Mouse (Mus musculus) MEL (cell line): ENCODE measurements around the gene Upp2. TPM values are rescaled to one million over a fixed set of nuclear protein-coding genes. Genes with fewer than 3 reads are reported as not detected.

ENCODE experiments used
- DNase-seq: peaks from one replicate; pipeline ENCODE4 v3.0.0; 2011; ENCODE audit warnings: low read depth, low spot score
- H3K27ac ChIP-seq: 2 replicates; pipeline ENCODE4 v1.5.1; 2012; ENCODE audit warnings: low read depth, mild to moderate bottlenecking, control low read depth, low read length, moderate library complexity; ENCODE audit not compliant: control insufficient read depth
- H3K27me3 ChIP-seq, 2 experiments: fragments of 150-350 bp in 1 of 2; sonication (generic) in 1 of 2; 2 replicates each; pipeline ENCODE4 v1.6.1; 2012; ENCODE audit warnings: low read length in 2 of 2, mild to moderate bottlenecking in 2 of 2, improper control_type of control experiment in 1 of 2, moderate library complexity in 1 of 2; ENCODE audit not compliant: insufficient read depth in 2 of 2, control insufficient read depth in 1 of 2
- H3K36me3 ChIP-seq, 2 experiments: 2 replicates each; pipeline ENCODE4 v1.6.1; 2012 to 2014; ENCODE audit warnings: low read length in 2 of 2, improper control_type of control experiment in 1 of 2, inconsistent platforms in 1 of 2, mild to moderate bottlenecking in 1 of 2; ENCODE audit not compliant: insufficient read depth in 2 of 2, control insufficient read depth in 1 of 2
- H3K4me1 ChIP-seq, 2 experiments: fragments of 150-350 bp in 1 of 2; sonication (generic) in 1 of 2; 2 replicates each; pipeline ENCODE4 v1.6.1; 2012; ENCODE audit warnings: low read length in 2 of 2, improper control_type of control experiment in 1 of 2, mild to moderate bottlenecking in 1 of 2; ENCODE audit not compliant: insufficient read depth in 2 of 2, control insufficient read depth in 1 of 2
- H3K4me3 ChIP-seq, 2 experiments: fragments of 150-350 bp in 1 of 2; sonication (generic) in 1 of 2; 2 replicates each; pipeline ENCODE4 v1.5.1; 2012; ENCODE audit warnings: low read depth in 2 of 2, low read length in 2 of 2, mild to moderate bottlenecking in 2 of 2, moderate library complexity in 2 of 2, control low read depth in 1 of 2, improper control_type of control experiment in 1 of 2; ENCODE audit not compliant: control insufficient read depth in 1 of 2, insufficient read depth in 1 of 2
- H3K79me2 ChIP-seq: 2 replicates; pipeline ENCODE4 v1.6.1; 2012; ENCODE audit warnings: mild to moderate bottlenecking, low read length, moderate library complexity; ENCODE audit not compliant: control insufficient read depth, poor library complexity, insufficient read depth
- H3K9ac ChIP-seq: 2 replicates; pipeline ENCODE4 v1.6.1; 2012; ENCODE audit warnings: low read depth, mild to moderate bottlenecking, control low read depth, low read length, moderate library complexity; ENCODE audit not compliant: control insufficient read depth, poor library complexity, severe bottlenecking
- H3K9me3 ChIP-seq: fragments of 150-350 bp; sonication (generic); replicated peaks from 2 replicates; pipeline ENCODE4 v1.6.1; 2012; ENCODE audit warnings: mild to moderate bottlenecking, low read length, improper control_type of control experiment, moderate library complexity; ENCODE audit not compliant: insufficient read depth
- CHD1 ChIP-seq: IDR thresholded peaks from 2 replicates; pipeline ENCODE4 v1.6.1; 2012; ENCODE audit warnings: low read depth, mild to moderate bottlenecking, inconsistent platforms, low read length, improper control_type of control experiment
- CHD2 ChIP-seq: IDR thresholded peaks from 2 replicates; pipeline ENCODE4 v1.6.1; 2011; ENCODE audit warnings: low read length, improper control_type of control experiment
- CTCF ChIP-seq, 3 experiments: IDR thresholded peaks in 2 of 3; conservative IDR thresholded peaks in 1 of 3; 2 replicates each; pipeline ENCODE4 v1.5.1; 2011 to 2012; ENCODE audit warnings: low read length in 3 of 3, low read depth in 2 of 3, mild to moderate bottlenecking in 2 of 3, improper control_type of control experiment in 1 of 3, inconsistent platforms in 1 of 3, mixed read lengths in 1 of 3, moderate library complexity in 1 of 3; ENCODE audit not compliant: control insufficient read depth in 1 of 3, insufficient read depth in 1 of 3, poor library complexity in 1 of 3, severe bottlenecking in 1 of 3
- ELF1 ChIP-seq: IDR thresholded peaks from 2 replicates; pipeline ENCODE4 v1.6.1; 2014; ENCODE audit warnings: low read depth, mild to moderate bottlenecking, inconsistent platforms, low read length, improper control_type of control experiment, moderate library complexity
- EP300 ChIP-seq, 2 experiments: IDR thresholded peaks; 2 replicates each; pipeline ENCODE4 v1.6.1; 2011; ENCODE audit warnings: improper control_type of control experiment in 2 of 2, low read length in 2 of 2, low read depth in 1 of 2, mild to moderate bottlenecking in 1 of 2
- ETS1 ChIP-seq: IDR thresholded peaks from 2 replicates; pipeline ENCODE4 v1.6.1; 2012; ENCODE audit warnings: low read depth, mild to moderate bottlenecking, inconsistent platforms, low read length, improper control_type of control experiment, moderate library complexity
- GABPA ChIP-seq: IDR thresholded peaks from 2 replicates; pipeline ENCODE4 v1.6.1; 2012; ENCODE audit warnings: low read depth, mild to moderate bottlenecking, inconsistent platforms, low read length, improper control_type of control experiment, moderate library complexity
- GATA1 ChIP-seq: IDR thresholded peaks from 2 replicates; pipeline ENCODE4 v1.6.1; 2011; ENCODE audit warnings: low read depth, low read length, improper control_type of control experiment
- JUND ChIP-seq: IDR thresholded peaks from 2 replicates; pipeline ENCODE4 v1.6.1; 2011; ENCODE audit warnings: low read depth, mild to moderate bottlenecking, improper control_type of control experiment, low read length
- KAT2A ChIP-seq: conservative IDR thresholded peaks from 2 replicates; pipeline ENCODE4 v1.6.1; 2012; ENCODE audit warnings: low read depth, low read length, improper control_type of control experiment, inconsistent platforms
- MAFK ChIP-seq: IDR thresholded peaks from 2 replicates; pipeline ENCODE4 v1.6.1; 2011; ENCODE audit warnings: low read depth, mild to moderate bottlenecking, low read length, improper control_type of control experiment, borderline replicate concordance
- MAX ChIP-seq: IDR thresholded peaks from 2 replicates; pipeline ENCODE4 v1.6.1; 2011; ENCODE audit warnings: low read length, improper control_type of control experiment
- MAZ ChIP-seq: IDR thresholded peaks from 2 replicates; pipeline ENCODE4 v1.6.1; 2012; ENCODE audit warnings: low read depth, mild to moderate bottlenecking, inconsistent platforms, low read length, improper control_type of control experiment
- MEF2A ChIP-seq: IDR thresholded peaks from 2 replicates; pipeline ENCODE4 v1.6.1; 2014; ENCODE audit warnings: low read depth, mild to moderate bottlenecking, inconsistent platforms, low read length, improper control_type of control experiment; ENCODE audit not compliant: poor library complexity, insufficient replicate concordance, severe bottlenecking; ENCODE audit errors: extremely low read depth
- MYC ChIP-seq: IDR thresholded peaks from 2 replicates; pipeline ENCODE4 v1.6.1; 2011; ENCODE audit warnings: low read depth, mild to moderate bottlenecking, low read length, improper control_type of control experiment, moderate library complexity
- NRF1 ChIP-seq: IDR thresholded peaks from 2 replicates; pipeline ENCODE4 v1.6.1; 2014; ENCODE audit warnings: low read depth, mild to moderate bottlenecking, inconsistent platforms, low read length, improper control_type of control experiment, moderate library complexity; ENCODE audit not compliant: poor library complexity, insufficient read depth, severe bottlenecking
- POLR2A ChIP-seq, 2 experiments: IDR thresholded peaks; 2 replicates each; pipeline ENCODE4 v1.6.1; 2011 to 2012; ENCODE audit warnings: low read length in 2 of 2, mild to moderate bottlenecking in 2 of 2, control low read depth in 1 of 2, improper control_type of control experiment in 1 of 2, low read depth in 1 of 2, moderate library complexity in 1 of 2; ENCODE audit not compliant: control insufficient read depth in 1 of 2, insufficient read depth in 1 of 2, poor library complexity in 1 of 2
- POLR2AphosphoS2 ChIP-seq: IDR thresholded peaks from 2 replicates; pipeline ENCODE4 v1.6.1; 2011; ENCODE audit warnings: low read length, improper control_type of control experiment
- POLR2AphosphoS5 ChIP-seq: IDR thresholded peaks from 2 replicates; pipeline ENCODE4 v1.6.1; 2012; ENCODE audit warnings: low read depth, borderline replicate concordance, mild to moderate bottlenecking, inconsistent platforms, low read length, moderate library complexity, mixed read lengths
- RAD21 ChIP-seq: IDR thresholded peaks from 2 replicates; pipeline ENCODE4 v1.6.1; 2011; ENCODE audit warnings: mild to moderate bottlenecking, low read depth, low read length, improper control_type of control experiment
- SIN3A ChIP-seq: IDR thresholded peaks from 2 replicates; pipeline ENCODE4 v1.6.1; 2012; ENCODE audit warnings: low read length, improper control_type of control experiment, inconsistent platforms
- TBP ChIP-seq: IDR thresholded peaks from 2 replicates; pipeline ENCODE4 v1.8.0; 2011; ENCODE audit warnings: low read depth, low read length, improper control_type of control experiment
- USF1 ChIP-seq: IDR thresholded peaks from 2 replicates; pipeline ENCODE4 v1.6.1; 2014; ENCODE audit warnings: low read depth, mild to moderate bottlenecking, inconsistent platforms, low read length, improper control_type of control experiment, moderate library complexity
- USF2 ChIP-seq, 2 experiments: IDR thresholded peaks; 2 replicates each; pipeline ENCODE4 v1.6.1; 2011 to 2012; ENCODE audit warnings: improper control_type of control experiment in 2 of 2, low read length in 2 of 2, borderline replicate concordance in 1 of 2, inconsistent platforms in 1 of 2, low read depth in 1 of 2, mild to moderate bottlenecking in 1 of 2; ENCODE audit not compliant: insufficient read depth in 1 of 2
- ZMIZ1 ChIP-seq: IDR thresholded peaks from 2 replicates; pipeline ENCODE4 v1.6.1; 2012; ENCODE audit warnings: low read depth, mild to moderate bottlenecking, inconsistent platforms, low read length, improper control_type of control experiment, moderate library complexity
- ZNF384 ChIP-seq: IDR thresholded peaks from 2 replicates; pipeline ENCODE4 v1.6.1; 2012; ENCODE audit warnings: low read depth, mild to moderate bottlenecking, inconsistent platforms, low read length, improper control_type of control experiment
- polyA plus RNA-seq, 2 experiments: library from polyadenylated mRNA; stranded (reverse) in 1 of 2; unstranded in 1 of 2; fragments of >175 nt in 1 of 2; fragments of >200 nt in 1 of 2; gene quantifications; 2 replicates each; pipeline versions ENCODE4 v1.2.1 to v1.2.4; 2012; ENCODE audit warnings: low replicate concordance in 2 of 2, low read depth in 1 of 2; ENCODE audit not compliant: insufficient read length in 2 of 2, insufficient read depth in 1 of 2, missing spikeins in 1 of 2
- total RNA-seq: library from RNA; depleted of rRNA; stranded (reverse); fragments of 300-350 nt; gene quantifications from 2 replicates; pipeline ENCODE4 v1.2.3, GENCODE M21; 2012

Gene Upp2
- total and polyA plus RNA-seq, 3 experiments, result not detected

GRCm38 (mm10) chr2:58536796-58537195 is 30.3 kb upstream of the Upp2 start:
- no peaks in the 10 kb centered on the region for H3K36me3 ChIP-seq
- no peak for DNase-seq
- no peaks in the 10 kb centered on the region for H3K4me1 ChIP-seq
- no peak overlapping the region for H3K27ac ChIP-seq
- TF ChIP-seq GATA1, result no peak
- no peak for TF ChIP-seq NRF1
- TF ChIP-seq ZNF384, result no peak
- TF ChIP-seq ELF1, result no peak
- no peak for TF ChIP-seq MAX
- no peak for TF ChIP-seq KAT2A
- no peak for TF ChIP-seq USF2 (IDR thresholded peaks at IDR 0.05; ENCODE audit: borderline replicate concordance in 1 of 2, insufficient read depth in 1 of 2, low read depth in 1 of 2, low read length in 2 of 2)
- no peak for TF ChIP-seq ZMIZ1
- no peak for TF ChIP-seq MYC
- TF ChIP-seq CHD2, result no peak
- no peak for TF ChIP-seq MEF2A
- no peak for TF ChIP-seq MAZ
- TF ChIP-seq POLR2AphosphoS2, result no peak
- no peak for TF ChIP-seq MAFK
- no peak for TF ChIP-seq SIN3A
- TF ChIP-seq, all 39 proteins: peak for 0
- Histone ChIP-seq H3K9me3 (no peaks in the 10 kb centered on the region), H3K9ac (no peak overlapping the region), H3K79me2 (no peaks in the 10 kb centered on the region), H3K4me3 (no peak overlapping the region), H3K27me3 (no peaks in the 10 kb centered on the region)

- no peaks in the 10 kb centered on the region for H3K79me2 ChIP-seq
- no peak overlapping the region for H3K4me3 ChIP-seq
- no peak for DNase-seq
- no peak overlapping the region for H3K27ac ChIP-seq
- H3K9ac ChIP-seq, result no peak overlapping the region
- H3K4me1 ChIP-seq, result no peaks in the 10 kb centered on the region
- H3K36me3 ChIP-seq, result no peaks in the 10 kb centered on the region
- no peaks in the 10 kb centered on the region for H3K27me3 ChIP-seq
- no peak for TF ChIP-seq USF2 (IDR thresholded peaks at IDR 0.05; ENCODE audit: borderline replicate concordance in 1 of 2, insufficient read depth in 1 of 2, low read depth in 1 of 2, low read length in 2 of 2)
- TF ChIP-seq MEF2A, result no peak
- no peak for TF ChIP-seq POLR2AphosphoS2
- no peak for TF ChIP-seq ETS1
- no peak for TF ChIP-seq CTCF (IDR thresholded peaks at IDR 0.05 in 2 of 3, conservative IDR thresholded peaks at IDR 0.05 in 1 of 3; ENCODE audit: control insufficient read depth in 1 of 3, insufficient read depth in 1 of 3, low read depth in 2 of 3, low read length in 3 of 3, poor library complexity in 1 of 3, severe bottlenecking in 1 of 3)
- TF ChIP-seq GABPA, result no peak
- TF ChIP-seq MYC, result no peak
- no peak for TF ChIP-seq RAD21
- TF ChIP-seq POLR2A (IDR thresholded peaks at IDR 0.05; ENCODE audit: control insufficient read depth in 1 of 2, insufficient read depth in 1 of 2, low read depth in 1 of 2, low read length in 2 of 2, poor library complexity in 1 of 2), result no peak
- TF ChIP-seq EP300 (IDR thresholded peaks at IDR 0.05; ENCODE audit: low read depth in 1 of 2, low read length in 2 of 2), result no peak
- TF ChIP-seq TBP, result no peak
- no peak for TF ChIP-seq CHD1
- no peak for TF ChIP-seq MAZ
- no peak for TF ChIP-seq ZNF384
- TF ChIP-seq USF1, result no peak
- no peak for TF ChIP-seq POLR2AphosphoS5
- no peak for TF ChIP-seq ELF1
- no peak for TF ChIP-seq JUND
- TF ChIP-seq, all 39 proteins: peak for 0
- H3K9me3 ChIP-seq, result no peaks in the 10 kb centered on the region
These were observed 28.9 kb upstream of the Upp2 start for GRCm38 (mm10) chr2:58538196-58538595.
